Mouse (Mus musculus) embryo, embryonic 9.5 days (tissue): Measurements from ENCODE around the gene Ucn.

Experiments used
- DNase-seq: peaks from one replicate; pipeline ENCODE4 v3.0.0-alpha.2; 2017; ENCODE audit errors: extremely low spot score

Gene Ucn

GRCm38 (mm10) chr5:31108000-31108490 lies 30.6 kb downstream of the Ucn start, which contains the start of gene Slc30a3:
TSS of gene Slc30a3 (minus strand) at chr5:31108237.
- no peak for DNase-seq

DNA sequence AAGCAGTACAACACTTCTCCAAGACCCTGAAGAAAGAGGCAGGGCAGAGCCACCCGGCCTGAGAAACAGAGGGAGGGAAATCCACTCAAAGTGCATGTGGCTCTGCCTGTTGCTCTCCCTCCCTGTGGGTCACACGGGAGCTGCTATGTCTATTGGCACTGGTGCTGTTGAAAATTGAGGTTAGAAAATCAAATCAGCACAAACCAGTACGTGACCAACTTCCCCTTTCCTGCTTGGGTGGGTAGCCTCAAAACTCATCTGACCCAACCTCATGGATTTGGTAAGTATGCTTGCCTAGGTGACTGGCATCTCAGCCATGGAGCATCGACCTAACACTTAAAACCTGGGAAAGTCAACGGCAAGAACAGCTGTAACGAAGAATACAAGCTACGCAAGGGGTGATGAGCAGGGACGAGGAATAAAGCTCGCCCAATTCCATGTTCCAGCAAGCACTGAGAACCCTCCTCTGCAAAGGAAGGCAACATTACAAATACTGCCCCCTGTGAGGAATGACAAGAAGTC lies 32.8 kb downstream of the Ucn start, which contains the start of gene Dnajc5g:
Dnajc5g (plus strand) TSS at position 472 of the 522 bp plus-strand sequence.
- DNase-seq, result no peak

DNA sequence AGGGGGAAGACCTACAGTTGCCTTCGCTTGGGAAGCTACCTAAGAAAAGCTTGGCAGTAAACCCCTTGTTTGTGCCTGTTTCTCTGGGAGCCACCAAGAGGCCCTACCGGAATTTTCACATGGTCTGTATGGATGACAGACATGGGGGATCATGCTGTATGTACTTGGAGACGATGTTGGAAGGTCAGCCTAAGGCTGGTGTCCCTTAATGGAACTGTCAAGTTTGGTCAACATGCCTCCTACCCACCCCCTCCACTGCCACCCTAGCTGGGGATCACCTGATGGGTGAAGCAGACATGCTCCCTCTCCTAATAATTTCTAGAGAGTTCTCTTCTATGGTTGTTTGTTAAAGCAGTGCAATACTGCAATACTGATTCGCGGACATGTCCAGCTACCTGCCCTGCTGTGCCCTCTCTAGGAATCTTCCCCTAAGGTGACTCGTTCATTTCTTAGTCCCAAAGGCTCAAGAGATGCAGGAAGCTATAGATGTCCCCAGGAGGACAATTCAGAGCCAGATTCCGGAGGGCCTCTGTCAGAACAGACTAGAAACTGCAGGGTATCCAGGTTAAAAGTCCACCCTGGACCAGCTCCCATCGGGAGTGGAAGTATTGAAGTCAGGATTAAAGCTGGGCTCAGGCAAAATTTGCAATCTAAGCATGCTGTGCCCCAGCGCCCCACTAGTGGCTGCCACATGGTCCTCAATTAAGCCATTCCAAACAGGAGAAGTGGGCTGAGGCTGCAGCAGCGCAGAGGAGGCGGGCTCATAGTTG lies 42.7 kb downstream of the Ucn start:
- DNase-seq, result no peak

- DNase-seq, result peak; percentile 51
Observed at GRCm38 (mm10) chr5:31094799-31095691, 43.6 kb downstream of the Ucn start.

DNA sequence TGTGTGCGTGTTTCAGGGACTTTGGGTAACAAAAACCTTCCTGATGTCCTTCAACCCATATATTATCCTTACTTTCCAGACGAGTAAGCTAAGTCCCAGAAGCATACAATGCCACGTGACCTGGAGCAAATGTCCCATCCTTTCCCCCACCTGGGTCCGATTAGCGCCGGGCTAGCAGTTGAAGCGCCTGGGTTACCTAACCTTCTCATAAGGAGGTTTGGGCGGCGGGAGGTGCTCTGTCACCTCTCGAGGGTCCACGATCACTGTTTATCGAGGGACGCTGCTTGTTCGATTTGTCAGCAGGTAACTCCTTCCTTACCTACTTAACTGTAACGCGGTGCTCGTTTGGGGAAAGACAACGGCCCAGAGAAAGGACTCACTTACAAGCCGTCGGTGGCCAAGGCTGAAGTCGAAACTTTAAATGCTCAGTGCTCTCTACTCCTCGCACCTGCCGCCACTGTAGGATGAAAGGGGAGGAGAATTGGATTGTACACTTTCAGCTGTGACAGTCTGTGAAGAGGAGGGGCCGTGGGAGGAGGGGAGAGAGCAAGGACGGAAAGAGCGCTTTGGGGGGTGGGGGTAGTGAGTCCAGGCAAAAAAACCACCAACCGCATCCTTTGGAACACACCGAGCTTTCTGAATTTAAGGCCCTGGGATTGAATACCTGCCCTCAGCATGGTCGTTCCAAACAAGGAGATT lies 44.4 kb downstream of the Ucn start:
- peak; percentile 28 for DNase-seq

DNA sequence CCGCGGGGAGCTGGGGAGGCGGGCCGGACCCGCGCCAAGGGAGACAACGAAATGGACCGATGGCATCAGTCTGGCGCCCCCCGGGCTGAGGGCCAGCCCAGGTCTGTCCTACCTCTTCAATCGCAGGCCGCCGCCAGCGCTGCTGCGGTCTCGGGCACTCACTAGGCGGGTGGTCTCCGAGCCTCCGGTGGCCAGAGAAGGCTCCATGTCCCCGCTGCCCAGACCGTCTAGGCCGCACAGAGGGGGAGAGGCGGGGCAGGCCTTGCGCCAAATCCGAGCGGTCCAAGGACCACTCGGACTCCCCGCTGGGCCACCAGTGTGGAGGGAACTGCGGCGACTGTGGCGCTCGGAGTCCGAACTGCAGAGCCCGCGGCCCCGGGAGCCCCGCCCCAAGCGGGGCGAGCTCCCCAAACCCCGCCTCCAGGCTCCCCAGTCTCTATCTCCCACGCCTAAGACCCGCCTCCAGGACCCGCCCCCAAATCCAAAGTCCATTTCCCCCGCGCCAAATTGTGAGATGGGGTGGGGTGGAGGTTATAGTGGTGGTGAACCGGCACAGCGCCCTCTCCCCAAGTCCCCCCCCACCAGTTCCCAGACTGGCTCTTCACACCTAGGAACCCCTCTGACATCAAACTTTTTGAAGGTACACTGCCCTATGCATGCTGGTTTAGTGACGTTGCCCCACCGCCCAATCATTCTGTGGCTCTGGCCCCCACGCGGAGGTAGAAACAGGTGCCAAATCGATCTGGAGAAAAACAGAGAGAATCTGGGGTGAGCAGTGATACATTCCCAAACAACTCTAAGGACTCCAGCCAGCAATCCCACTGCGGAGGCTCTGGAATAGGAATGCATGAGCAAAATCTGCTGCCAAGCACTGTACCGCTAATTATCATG lies 45.2 kb downstream of the Ucn start:
- DNase-seq, result peak; percentile 45

DNA sequence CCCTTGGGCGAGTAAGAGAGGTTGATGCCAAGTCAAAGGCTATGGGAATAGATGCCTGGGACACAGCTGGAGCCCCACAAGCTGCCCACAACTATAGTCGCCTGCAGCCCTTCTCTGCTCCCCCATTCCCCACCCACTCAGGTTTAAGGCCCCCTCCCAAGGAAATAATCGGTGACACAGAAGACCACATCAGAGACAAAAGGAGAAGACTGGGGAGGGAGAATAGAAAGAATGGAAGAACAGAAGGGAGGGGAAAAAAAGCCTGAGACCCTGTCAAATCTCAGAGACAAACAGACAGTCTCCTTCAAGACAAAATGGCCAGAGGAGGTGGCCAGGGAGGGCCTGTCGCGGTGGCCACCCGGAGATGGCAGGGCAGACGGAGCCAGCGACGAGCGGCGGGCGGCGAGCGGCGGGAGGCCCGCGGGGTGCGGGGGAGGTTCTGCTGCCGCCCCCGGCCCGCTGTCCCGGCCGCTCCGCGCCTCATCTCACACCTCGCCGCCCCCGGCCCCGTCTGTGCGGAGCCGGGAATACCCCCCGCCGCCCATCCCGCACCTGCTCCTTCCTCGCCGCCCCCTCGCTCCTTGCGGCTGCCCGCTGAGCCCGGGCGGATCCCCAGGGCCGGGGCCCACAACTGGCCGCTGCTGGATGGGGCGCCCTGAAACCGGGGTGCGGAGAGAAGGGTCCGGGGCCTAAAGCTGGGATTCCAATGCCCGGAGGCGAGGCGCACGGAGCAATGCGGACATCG lies 46.2 kb downstream of the Ucn start:
- no peak for DNase-seq
